Mouse (Mus musculus) spleen, postnatal 0 days (tissue): ENCODE data around the gene Ercc6l. TPM values are rescaled to one million over a fixed set of nuclear protein-coding genes. Genes with fewer than 3 reads are reported as not detected.

Source experiments
- polyA plus RNA-seq: library from polyadenylated mRNA; unstranded; fragments of >200 nt; fragmentation: Nextera tagmentation; extraction: Ambion mirVana; gene quantifications from 2 replicates; pipeline ENCODE4 v1.2.1, GENCODE M21; 2015

The Ercc6l gene
- 7.7 and 8.5 TPM in 2 replicates for polyA plus RNA-seq

DNA sequence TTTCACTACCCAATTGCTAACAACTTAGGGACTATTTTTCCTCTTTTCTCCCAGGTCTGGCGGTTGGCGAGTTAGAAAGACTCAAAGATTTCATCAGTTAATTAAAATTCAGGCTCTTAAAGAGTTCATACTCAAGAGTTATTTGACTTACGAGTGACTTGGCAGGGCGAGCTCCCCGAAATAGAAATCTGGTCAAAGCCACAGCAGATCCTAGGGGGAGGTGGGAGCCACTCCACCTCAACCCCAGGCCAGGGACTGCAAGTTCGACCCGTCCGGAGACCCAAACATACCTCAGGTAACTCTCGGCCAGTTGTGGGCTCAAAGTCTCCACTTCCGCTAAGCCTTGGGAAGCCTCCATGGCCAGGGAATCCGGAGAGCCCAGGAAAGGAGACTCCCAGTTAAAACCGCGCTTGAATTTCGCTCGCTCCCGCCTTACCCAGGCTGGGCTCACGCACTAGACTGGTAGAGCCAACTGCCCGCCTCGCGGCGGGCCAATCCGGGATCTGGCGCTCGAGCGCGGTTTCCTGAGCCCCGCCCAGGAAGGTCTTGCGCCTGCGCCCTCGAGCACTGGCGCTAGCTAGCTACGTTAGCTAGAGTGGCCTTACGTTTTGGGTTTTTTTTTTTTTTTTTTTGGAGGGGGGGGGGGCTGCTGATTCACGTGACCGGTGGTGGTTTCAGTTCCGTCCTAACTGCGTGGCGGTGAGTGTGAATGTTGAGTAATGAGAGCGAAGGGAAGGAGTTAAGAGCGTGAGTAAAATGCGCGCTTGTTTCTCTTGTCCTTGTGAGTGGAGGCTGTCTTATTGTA lies at the start of gene Ercc6l:
Gene Ercc6l, minus strand, starts transcription at position 474 of the 805 bp plus-strand sequence.

DNA sequence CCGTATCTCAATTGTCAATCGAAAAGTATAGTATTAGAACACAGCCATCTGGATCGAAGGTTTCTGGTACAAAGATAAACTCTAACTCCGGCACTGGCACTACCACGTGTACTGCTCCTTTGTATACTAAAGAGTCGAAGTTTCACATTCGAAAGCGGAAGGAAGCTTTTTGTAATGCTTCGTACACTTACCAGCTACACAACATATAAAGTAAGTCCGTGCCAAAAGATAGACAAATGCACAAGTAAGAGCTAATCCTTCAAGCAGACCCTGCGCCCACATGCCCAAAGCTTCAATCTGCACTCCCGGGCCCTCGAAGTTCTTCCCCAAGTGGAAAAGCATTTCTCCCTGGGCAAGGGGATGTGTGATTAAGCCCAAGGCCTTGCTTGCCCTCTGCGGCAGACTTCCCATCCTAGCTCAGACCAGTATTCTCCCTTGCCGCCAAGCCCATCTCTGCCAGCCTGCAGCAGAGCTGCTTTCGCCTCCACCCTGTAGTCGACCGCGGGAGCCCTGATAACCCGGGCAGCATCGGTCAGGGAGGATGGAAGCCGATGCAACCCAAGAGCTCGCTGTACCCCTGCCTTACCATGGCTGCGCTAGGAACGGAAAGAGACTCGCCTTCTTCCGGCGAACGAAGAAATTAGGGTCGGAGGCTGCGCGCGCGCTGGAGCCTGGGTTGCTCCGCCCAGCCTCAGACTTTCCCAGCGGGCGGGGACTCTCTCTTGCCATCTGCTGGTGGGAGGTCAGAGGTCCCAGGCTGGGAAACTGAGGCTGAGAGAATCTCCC lies 32.0 kb upstream of the Ercc6l start, which contains the start of gene Rps4x:
Gene Rps4x, minus strand, starts transcription at position 683 of the 786 bp plus-strand sequence.

DNA sequence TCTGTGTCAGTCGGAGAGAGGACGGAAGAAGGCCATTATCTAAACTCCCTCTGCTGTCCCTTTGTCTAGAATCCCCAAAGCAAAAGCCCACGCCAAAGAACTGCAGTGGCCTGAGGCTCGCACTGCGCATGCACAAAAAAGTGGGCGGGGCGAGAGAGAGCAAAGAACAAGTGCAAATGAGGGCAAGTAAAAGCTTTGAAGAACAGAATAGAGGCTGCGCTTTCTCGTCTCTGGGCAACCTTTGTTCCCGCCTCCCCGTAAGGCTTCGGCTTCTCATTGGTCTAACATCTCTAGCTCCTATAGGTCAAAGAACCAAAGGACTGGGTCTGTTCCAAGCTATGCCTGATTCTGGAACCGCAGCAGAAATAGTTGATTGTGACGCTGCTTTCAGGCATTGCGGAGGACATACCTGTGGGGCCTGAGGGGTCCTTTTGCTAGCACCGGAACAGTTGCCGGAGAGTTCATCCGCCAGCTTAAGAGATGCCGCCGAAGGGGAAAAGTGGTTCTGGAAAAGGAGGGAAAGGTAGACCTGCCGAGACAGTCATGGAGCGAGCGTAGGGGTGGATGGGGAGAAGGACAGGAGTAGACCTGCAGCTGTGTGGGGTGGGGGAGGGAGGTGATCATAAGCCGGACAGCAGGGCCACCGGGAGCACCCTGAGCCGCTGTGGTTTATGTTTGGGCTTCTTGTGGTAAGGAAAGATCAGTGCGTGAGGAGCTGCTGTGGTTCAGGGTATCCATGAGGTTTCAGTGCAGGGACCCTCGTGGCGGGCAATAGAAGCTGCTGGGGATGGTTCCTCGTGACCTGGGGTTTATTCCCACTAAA lies 37.6 kb downstream of the Ercc6l start, which contains the start of gene Pin4:
Gene Pin4, plus strand, starts transcription at position 406 of the 823 bp plus-strand sequence.

Other genes starting within 250 kb of the Ercc6l start
- gene Rtl5, start 85.8 kb downstream of the Ercc6l start, polyA plus RNA-seq: 0.49 and 0.74 TPM in 2 replicates
- gene Pin4, start 37.6 kb downstream of the Ercc6l start, polyA plus RNA-seq: 56.2 and 57.8 TPM in 2 replicates
- gene Rps4x, start 32.3 kb upstream of the Ercc6l start, polyA plus RNA-seq: 825 and 834 TPM in 2 replicates
- 1.2 and 1.5 TPM in 2 replicates for gene Cited1, start 95.1 kb upstream of the Ercc6l start, polyA plus RNA-seq